Mouse (Mus musculus) myocyte (in vitro differentiated cells): ENCODE data around the gene Pdlim5. TPM values are rescaled to one million over a fixed set of nuclear protein-coding genes. Genes with fewer than 3 reads are reported as not detected.
"Not testable (repeated sequence)": the region's sequence is repeated elsewhere in the genome, so short reads cannot be mapped to it uniquely, and the experiment has no call there.

ENCODE experiments used
- H3K27me3 ChIP-seq: one replicate; pipeline ENCODE4 v1.6.1; 2011; ENCODE audit not compliant: control insufficient read depth, insufficient read depth, insufficient read length
- H3K36me3 ChIP-seq: one replicate; pipeline ENCODE4 v1.6.1; 2011; ENCODE audit not compliant: control insufficient read depth, insufficient read depth
- H3K4me2 ChIP-seq: one replicate; pipeline ENCODE4 v1.6.1; 2011; ENCODE audit warnings: low read depth, control low read depth
- H3K4me3 ChIP-seq: one replicate; pipeline ENCODE4 v1.5.1; 2011; ENCODE audit warnings: mild to moderate bottlenecking, control low read depth, moderate library complexity
- H3K79me2 ChIP-seq: one replicate; pipeline ENCODE4 v1.6.1; 2011; ENCODE audit not compliant: control insufficient read depth, insufficient read depth
- H3ac ChIP-seq: one replicate; pipeline ENCODE4 v1.6.1; 2011; ENCODE audit not compliant: control insufficient read depth, insufficient read length
- CEBPB ChIP-seq: IDR thresholded peaks from 2 replicates; pipeline ENCODE4 v1.6.1; 2011; ENCODE audit warnings: mild to moderate bottlenecking, moderate library complexity; ENCODE audit not compliant: poor library complexity, insufficient read depth, severe bottlenecking
- E2F4 ChIP-seq: IDR thresholded peaks from one replicate; pipeline ENCODE4 v1.6.1; 2011; ENCODE audit warnings: mild to moderate bottlenecking, control low read depth, moderate library complexity; ENCODE audit not compliant: insufficient read depth
- MAX ChIP-seq: IDR thresholded peaks from one replicate; pipeline ENCODE4 v1.6.1; 2011; ENCODE audit warnings: low read depth, mild to moderate bottlenecking, control low read depth
- MYOD1 ChIP-seq, 3 experiments: IDR thresholded peaks; one replicate each; pipeline ENCODE4 v1.6.1; 2011; ENCODE audit warnings: control low read depth in 2 of 3, low read depth in 2 of 3, mild to moderate bottlenecking in 2 of 3, moderate library complexity in 1 of 3; ENCODE audit not compliant: insufficient read length in 2 of 3, control insufficient read depth in 1 of 3
- MYOG ChIP-seq, 3 experiments: IDR thresholded peaks; one replicate each; pipeline ENCODE4 v1.6.1; 2011; ENCODE audit warnings: control low read depth in 2 of 3, low read depth in 2 of 3, mild to moderate bottlenecking in 2 of 3; ENCODE audit not compliant: insufficient read length in 2 of 3, control insufficient read depth in 1 of 3, insufficient read depth in 1 of 3
- POLR2A ChIP-seq: IDR thresholded peaks from one replicate; pipeline ENCODE4 v1.6.1; 2011; ENCODE audit warnings: low read depth, mild to moderate bottlenecking, control low read depth, moderate library complexity; ENCODE audit not compliant: insufficient read length
- POLR2AphosphoS2 ChIP-seq: IDR thresholded peaks from one replicate; pipeline ENCODE4 v1.6.1; 2011; ENCODE audit warnings: low read depth, control low read depth; ENCODE audit not compliant: insufficient read length
- REST ChIP-seq: IDR thresholded peaks from one replicate; pipeline ENCODE4 v1.6.1; 2011; ENCODE audit warnings: mild to moderate bottlenecking, control low read depth, moderate library complexity; ENCODE audit not compliant: insufficient read depth, insufficient read length
- SRF ChIP-seq: IDR thresholded peaks from one replicate; pipeline ENCODE4 v1.6.1; 2011; ENCODE audit warnings: low read depth; ENCODE audit not compliant: control insufficient read depth, insufficient read length
- TCF12 ChIP-seq: IDR thresholded peaks from one replicate; pipeline ENCODE4 v1.6.1; 2011; ENCODE audit warnings: mild to moderate bottlenecking, control low read depth; ENCODE audit not compliant: poor library complexity, insufficient read depth, severe bottlenecking
- TCF3 ChIP-seq: IDR thresholded peaks from one replicate; pipeline ENCODE4 v1.6.1; 2011; ENCODE audit warnings: low read depth, control low read depth; ENCODE audit not compliant: insufficient read length
- USF1 ChIP-seq: IDR thresholded peaks from one replicate; pipeline ENCODE4 v1.6.1; 2011; ENCODE audit warnings: low read depth, mild to moderate bottlenecking, control low read depth, moderate library complexity
- polyA plus RNA-seq: library from polyadenylated mRNA; unstranded; fragments of >200 nt; fragmentation: generic; extraction: Trizol; gene quantifications from one replicate; pipeline ENCODE4 v1.2.1, GENCODE M21; 2012; ENCODE audit warnings: missing spikeins

Gene Pdlim5
- polyA plus RNA-seq, 1 experiment = 63.4 TPM

GRCm38 (mm10) chr3:142196142-142196541 is 199.4 kb downstream of the Pdlim5 start:
- TF ChIP-seq MYOG (IDR thresholded peaks at IDR 0.05; ENCODE audit: control insufficient read depth in 1 of 3, insufficient read depth in 1 of 3, insufficient read length in 2 of 3, low read depth in 2 of 3) (no peak), POLR2AphosphoS2 (no peak), REST (no peak), MAX (no peak), TCF12 (no peak), SRF (no peak), MYOD1 (IDR thresholded peaks at IDR 0.05; ENCODE audit: control insufficient read depth in 1 of 3, insufficient read length in 2 of 3, low read depth in 2 of 3) (no peak), POLR2A (no peak), CEBPB (no peak), TCF3 (no peak), E2F4 (no peak), USF1 (no peak)
- Histone ChIP-seq H3K27me3 (no peaks in the 10 kb centered on the region), H3K79me2 (no peaks in the 10 kb centered on the region), H3ac (no peak overlapping the region), H3K4me3 (no peak overlapping the region), H3K4me2 (no peak overlapping the region), H3K36me3 (no peaks in the 10 kb centered on the region)

- H3K4me2 ChIP-seq, H3K36me3 ChIP-seq, H3K4me3 ChIP-seq, H3K27me3 ChIP-seq, H3ac ChIP-seq, H3K79me2 ChIP-seq: not testable (repeated sequence)
Observed at GRCm38 (mm10) chr3:142191627-142192026, 203.9 kb downstream of the Pdlim5 start.

Other genes starting within 250 kb of the Pdlim5 start
- 0.34 TPM for gene Bmpr1b, start 226.3 kb downstream of the Pdlim5 start, polyA plus RNA-seq
- not detected for gene Gbp5, start 98.3 kb upstream of the Pdlim5 start, polyA plus RNA-seq
- 0.05 TPM for gene Gbp7, start 134.6 kb upstream of the Pdlim5 start, polyA plus RNA-seq
- 0.11 TPM for gene Gbp3, start 164.3 kb upstream of the Pdlim5 start, polyA plus RNA-seq
- gene Gbp2b, start 199.2 kb upstream of the Pdlim5 start, polyA plus RNA-seq = 0.22 TPM
- gene Gbp2, start 224.9 kb upstream of the Pdlim5 start, polyA plus RNA-seq = 0.82 TPM